Mouse (Mus musculus): ENCODE results near the gene Mmp23. TPM values are rescaled to one million over a fixed set of nuclear protein-coding genes. Genes with fewer than 3 reads are reported as not detected.
"Not testable (repeated sequence)": the region's sequence is repeated elsewhere in the genome, so short reads cannot be mapped to it uniquely, and the experiment has no call there.

Gene Mmp23
- polyA plus RNA-seq, 1 experiment from 2014 or later, result 3.9 TPM

DNA sequence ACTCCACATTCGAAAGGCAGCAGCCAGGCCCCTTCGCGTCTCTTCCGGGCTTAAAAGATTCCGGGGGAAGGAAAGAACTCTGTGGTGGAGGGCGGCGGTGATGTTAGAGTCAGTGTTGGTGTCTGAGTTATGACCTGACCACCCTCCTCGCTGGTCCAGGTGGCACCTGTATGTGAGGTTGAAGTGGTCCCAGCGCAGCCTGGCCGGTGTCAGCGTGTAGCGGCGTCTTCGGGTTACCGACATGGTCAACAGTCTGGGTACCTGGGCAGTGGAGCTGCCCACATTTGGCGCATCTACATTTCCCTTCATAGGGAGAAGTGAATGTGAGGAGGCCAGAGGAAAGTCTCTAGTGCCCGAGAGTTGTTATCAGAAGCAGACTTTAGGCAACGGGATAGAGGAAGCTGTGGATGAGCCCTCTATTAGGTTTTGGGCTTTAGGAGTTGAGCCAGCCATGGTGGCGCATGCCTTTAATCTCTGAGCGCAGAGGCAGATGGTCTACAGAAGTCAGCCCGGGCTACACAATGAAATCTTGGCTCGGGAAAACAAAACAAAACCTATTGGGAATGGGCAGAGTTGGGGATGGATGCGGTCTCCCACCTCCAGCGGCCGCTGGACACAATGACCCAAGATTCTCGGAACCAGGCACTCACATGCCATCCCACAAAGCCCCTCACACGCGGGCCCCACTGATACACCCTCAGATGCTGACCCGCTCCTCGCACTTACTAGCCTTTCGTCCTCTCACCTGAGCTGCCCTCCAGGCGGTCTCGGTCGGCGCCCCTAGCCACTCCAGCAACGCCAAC lies 700 bp downstream of the Mmp23 start:
- H3K4me2 ChIP-seq, result peak overlapping the region; percentile 66
- WGBS, result 19% methylated on average over 36 of the region's 36 CpGs
- no peaks in the 10 kb centered on the region for H3K9me3 ChIP-seq
- H3K4me1 ChIP-seq (replicated peaks), result peaks cover 34% of the 10 kb centered on the region
- ATAC-seq (ENCODE audit: low read depth), result no peak
- H3K36me3 ChIP-seq, result peaks cover 63% of the 10 kb centered on the region
- peaks cover 74% of the 10 kb centered on the region for H3K27me3 ChIP-seq
- H3K4me3 ChIP-seq, result peak overlapping the region; percentile 39
- peak overlapping the region; percentile 67 for H3K9ac ChIP-seq
- no peak overlapping the region for H3K27ac ChIP-seq (replicated peaks)

DNA sequence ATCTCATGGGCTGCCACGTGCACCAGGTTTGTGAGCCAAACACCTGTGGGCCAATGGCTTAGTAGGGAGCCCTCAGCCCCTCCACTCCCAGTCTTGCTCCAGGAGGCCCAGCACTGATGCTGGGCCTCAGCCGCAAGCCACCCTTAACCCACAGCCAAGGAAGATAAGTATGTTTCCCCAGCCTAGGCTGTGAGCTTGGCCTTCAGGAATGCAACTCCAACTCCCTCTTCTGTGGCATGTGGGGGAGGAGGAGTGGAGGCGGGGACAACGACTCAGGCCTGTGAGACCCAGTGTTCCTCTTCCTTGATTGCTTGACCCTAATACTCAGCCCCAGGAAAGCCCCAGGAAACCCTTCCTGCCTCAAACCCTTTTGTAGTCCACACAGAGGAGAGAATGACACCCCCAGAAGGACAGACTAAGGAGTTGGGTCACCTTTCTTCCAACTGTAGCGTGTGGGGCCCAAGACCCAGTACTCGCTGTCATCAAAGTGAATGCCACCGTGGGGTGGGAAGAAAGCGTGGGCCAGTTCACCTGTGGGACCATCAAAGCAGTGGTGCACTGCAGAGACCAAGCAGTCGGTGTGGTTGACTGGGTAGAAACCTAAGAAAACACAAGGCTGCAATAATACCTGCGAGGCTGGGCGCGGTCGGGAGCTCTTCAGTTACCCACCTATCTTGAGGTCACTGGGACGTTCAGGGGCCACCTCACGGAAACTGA lies 1.5 kb downstream of the Mmp23 start:
- Histone ChIP-seq H3K4me2 (no peak overlapping the region), H3K9ac (no peak overlapping the region), H3K27me3 (peaks cover 68% of the 10 kb centered on the region), H3K9me3 (no peaks in the 10 kb centered on the region), H3K4me1 (replicated peaks) (peaks cover 34% of the 10 kb centered on the region), H3K36me3 (peaks cover 60% of the 10 kb centered on the region), H3K4me3 (no peak overlapping the region), H3K27ac (replicated peaks) (no peak overlapping the region)
- WGBS, result 64% methylated on average over 15 of the region's 15 CpGs
- ATAC-seq (ENCODE audit: low read depth), result no peak

DNA sequence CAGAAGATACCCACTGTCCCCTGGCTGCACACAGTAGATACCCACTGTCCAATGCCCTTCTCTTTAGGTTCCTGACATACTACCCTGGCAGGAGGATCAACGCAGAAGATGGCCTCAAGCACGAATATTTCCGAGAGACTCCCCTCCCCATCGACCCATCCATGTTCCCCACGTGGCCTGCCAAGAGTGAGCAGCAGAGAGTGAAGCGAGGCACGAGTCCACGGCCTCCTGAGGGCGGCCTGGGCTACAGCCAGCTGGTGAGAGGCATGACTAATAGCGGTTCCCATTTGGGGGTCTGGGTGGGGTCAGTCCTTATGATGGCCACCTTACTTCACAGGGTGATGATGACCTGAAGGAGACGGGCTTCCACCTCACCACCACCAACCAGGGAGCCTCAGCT lies 3.8 kb downstream of the Mmp23 start:
- H3K9ac ChIP-seq, result no peak overlapping the region
- no peak overlapping the region for H3K27ac ChIP-seq (replicated peaks)
- no peaks in the 10 kb centered on the region for H3K9me3 ChIP-seq
- peaks cover 45% of the 10 kb centered on the region for H3K27me3 ChIP-seq
- WGBS, result 92% methylated on average over 11 of the region's 11 CpGs
- no peak for ATAC-seq (ENCODE audit: low read depth)
- H3K4me1 ChIP-seq (replicated peaks), result peaks cover 23% of the 10 kb centered on the region
- H3K36me3 ChIP-seq, result peaks cover 69% of the 10 kb centered on the region
- no peak overlapping the region for H3K4me2 ChIP-seq
- no peak overlapping the region for H3K4me3 ChIP-seq

DNA sequence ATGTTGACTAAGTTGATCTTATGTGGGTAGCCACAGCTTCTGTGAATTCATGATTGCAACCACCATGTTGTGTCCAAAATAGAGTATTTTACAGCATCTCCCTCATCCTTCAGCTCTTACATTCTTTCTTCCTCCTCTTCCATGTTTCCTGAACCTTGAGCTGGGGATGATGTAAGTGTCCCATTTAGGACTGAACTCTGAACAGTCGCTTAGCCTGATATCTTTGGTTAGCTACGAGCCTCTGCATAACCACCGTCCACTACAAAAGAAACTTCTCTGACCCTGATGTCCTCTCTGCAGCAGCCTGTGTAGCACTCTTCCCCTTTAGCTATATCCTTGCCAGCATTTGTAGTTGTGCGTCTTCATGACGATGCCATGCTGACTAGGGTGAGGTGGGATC lies 7.5 kb downstream of the Mmp23 start:
- no peak overlapping the region for H3K27ac ChIP-seq (replicated peaks)
- no peak for ATAC-seq (ENCODE audit: low read depth)
- H3K4me1 ChIP-seq (replicated peaks), result no peaks in the 10 kb centered on the region
- H3K36me3 ChIP-seq, result peaks cover 92% of the 10 kb centered on the region
- peaks cover 9% of the 10 kb centered on the region for H3K27me3 ChIP-seq
- no peaks in the 10 kb centered on the region for H3K9me3 ChIP-seq
- 96% methylated on average over 5 of the region's 5 CpGs for WGBS
- H3K4me3 ChIP-seq, result no peak overlapping the region
- no peak overlapping the region for H3K4me2 ChIP-seq
- no peak overlapping the region for H3K9ac ChIP-seq

DNA sequence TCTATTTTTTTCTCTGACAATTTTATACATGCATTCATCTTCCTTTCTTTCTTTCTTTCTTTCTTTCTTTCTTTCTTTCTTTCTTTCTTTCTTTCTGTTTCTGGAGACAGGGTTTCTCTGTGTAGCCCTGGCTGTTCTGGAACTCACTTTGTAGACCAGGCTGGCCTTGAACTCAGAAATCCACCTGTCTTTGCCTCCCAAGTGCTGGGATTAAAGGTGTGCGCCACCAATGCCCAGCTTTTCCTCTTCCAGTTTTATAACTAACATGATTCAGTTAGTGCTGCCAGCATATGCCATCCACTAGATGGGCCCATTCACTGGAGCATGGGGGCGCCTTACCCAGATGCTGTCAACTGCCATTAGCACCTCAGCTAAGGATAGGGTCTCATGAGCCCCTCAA lies 7.9 kb downstream of the Mmp23 start, which contains the start of gene Gm10563:
Gm10563 (minus strand) TSS at position 101 of the 400 bp plus-strand sequence.
- not testable (repeated sequence) for H3K9me3 ChIP-seq; H3K4me2 ChIP-seq; H3K27me3 ChIP-seq; H3K4me3 ChIP-seq; H3K27ac ChIP-seq (replicated peaks); H3K4me1 ChIP-seq (replicated peaks); ATAC-seq (ENCODE audit: low read depth); H3K9ac ChIP-seq
- H3K36me3 ChIP-seq, result peaks cover 92% of the 10 kb centered on the region
- WGBS, result 95% methylated on average over 2 of the region's 2 CpGs

DNA sequence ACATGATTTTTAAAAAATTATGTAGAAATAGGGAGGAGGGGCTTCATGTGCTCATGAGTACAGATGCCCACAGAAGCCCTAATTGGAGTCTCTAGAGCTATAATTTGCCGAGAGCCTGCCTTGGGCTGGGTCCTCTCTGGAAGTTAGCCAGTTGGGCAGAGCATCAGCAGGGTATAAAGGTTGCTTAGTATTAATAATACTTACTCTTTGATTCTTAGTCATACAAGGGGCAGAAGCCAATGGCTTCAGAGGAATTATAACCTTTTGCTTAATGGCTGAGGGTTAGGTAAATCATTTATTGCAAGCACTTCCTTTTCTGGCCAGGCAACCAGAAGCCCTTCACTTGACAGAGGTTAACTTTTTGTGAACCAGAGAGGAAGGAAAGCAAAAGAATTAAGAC lies 9.7 kb downstream of the Mmp23 start:
- H3K27me3 ChIP-seq, result no peaks in the 10 kb centered on the region

DNA sequence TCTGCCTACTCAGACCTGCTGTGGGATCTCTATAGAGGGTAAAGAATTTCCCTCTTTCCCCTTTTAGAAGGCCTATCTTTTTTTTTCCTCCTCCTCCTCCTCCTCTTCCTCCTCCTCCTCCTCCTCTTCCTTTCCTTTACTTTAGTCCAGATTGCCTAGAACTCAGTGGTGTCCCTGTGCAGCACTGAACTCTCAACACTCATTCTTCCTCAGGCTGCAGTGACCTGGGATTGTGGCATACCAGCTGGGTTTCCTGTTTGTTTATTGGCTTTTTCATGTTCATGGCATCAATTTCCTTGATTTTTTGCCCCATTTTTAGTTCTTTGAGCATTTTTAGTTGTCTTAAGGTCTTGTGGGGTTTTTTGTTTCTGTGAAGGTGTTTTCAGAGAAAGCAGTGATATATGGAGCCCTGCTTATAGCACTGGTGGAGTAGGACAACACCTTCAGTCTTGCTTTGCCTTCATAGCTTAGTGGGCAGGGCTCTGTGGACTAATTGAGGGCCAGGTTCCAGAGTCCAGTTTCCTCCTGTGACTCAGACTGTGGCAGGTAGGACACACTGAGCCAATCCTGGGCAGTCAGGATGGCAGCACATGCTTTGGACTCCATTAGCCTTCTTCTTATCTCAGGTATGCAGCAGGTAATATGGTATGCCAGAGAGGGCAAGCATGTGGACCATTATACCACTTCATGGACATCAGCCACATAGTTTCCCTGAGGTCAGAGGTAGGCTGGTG lies 17.3 kb downstream of the Mmp23 start:
- ATAC-seq (ENCODE audit: low read depth), result no peak

More for the DNA sequence above, 9.7 kb downstream of the Mmp23 start:
- Histone ChIP-seq H3K4me1 (replicated peaks) (no peaks in the 10 kb centered on the region), H3K36me3 (peaks cover 88% of the 10 kb centered on the region), H3K9ac (no peak overlapping the region), H3K4me3 (no peak overlapping the region), H3K27ac (replicated peaks) (no peak overlapping the region), H3K9me3 (no peaks in the 10 kb centered on the region), H3K4me2 (no peak overlapping the region)
- 88% methylated on average over 1 of the region's 1 CpGs for WGBS
- no peak for ATAC-seq (ENCODE audit: low read depth)

DNA sequence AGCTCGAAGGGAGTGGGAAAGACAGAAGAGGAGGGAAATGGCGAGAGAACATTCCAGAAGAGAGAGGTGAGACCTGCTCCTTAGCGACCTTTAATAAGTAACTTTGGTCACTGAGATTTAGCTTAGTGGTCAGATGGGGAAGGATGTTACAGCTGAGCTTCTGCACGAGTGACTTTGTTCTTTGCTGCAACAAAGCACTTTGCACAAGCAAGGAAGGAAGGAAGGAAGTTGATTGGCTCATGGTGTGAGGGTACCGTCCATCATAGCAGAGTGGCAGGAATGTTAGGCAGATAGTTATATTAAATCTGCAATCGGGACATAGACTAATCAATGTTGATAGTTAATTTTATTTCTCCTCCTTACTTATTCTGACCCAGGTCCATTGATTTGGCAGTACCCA lies 22.9 kb downstream of the Mmp23 start:
- WGBS, result 91% methylated on average over 6 of the region's 6 CpGs
- no peak overlapping the region for H3K9ac ChIP-seq
- no peak for ATAC-seq (ENCODE audit: low read depth)
- H3K4me1 ChIP-seq (replicated peaks), result peaks cover 4% of the 10 kb centered on the region
- H3K9me3 ChIP-seq, result no peaks in the 10 kb centered on the region
- H3K4me3 ChIP-seq, result no peak overlapping the region
- no peak overlapping the region for H3K27ac ChIP-seq (replicated peaks)
- H3K4me2 ChIP-seq, result no peak overlapping the region
- no peaks in the 10 kb centered on the region for H3K27me3 ChIP-seq
- peaks cover 80% of the 10 kb centered on the region for H3K36me3 ChIP-seq

More for the DNA sequence above, 17.3 kb downstream of the Mmp23 start:
- H3K36me3 ChIP-seq, result peaks cover 92% of the 10 kb centered on the region
- H3K27me3 ChIP-seq, result no peaks in the 10 kb centered on the region
- H3K4me1 ChIP-seq (replicated peaks), result no peaks in the 10 kb centered on the region
- H3K9ac ChIP-seq, result no peak overlapping the region
- H3K27ac ChIP-seq (replicated peaks), result no peak overlapping the region
- no peaks in the 10 kb centered on the region for H3K9me3 ChIP-seq
- no peak overlapping the region for H3K4me3 ChIP-seq
- no peak overlapping the region for H3K4me2 ChIP-seq

DNA sequence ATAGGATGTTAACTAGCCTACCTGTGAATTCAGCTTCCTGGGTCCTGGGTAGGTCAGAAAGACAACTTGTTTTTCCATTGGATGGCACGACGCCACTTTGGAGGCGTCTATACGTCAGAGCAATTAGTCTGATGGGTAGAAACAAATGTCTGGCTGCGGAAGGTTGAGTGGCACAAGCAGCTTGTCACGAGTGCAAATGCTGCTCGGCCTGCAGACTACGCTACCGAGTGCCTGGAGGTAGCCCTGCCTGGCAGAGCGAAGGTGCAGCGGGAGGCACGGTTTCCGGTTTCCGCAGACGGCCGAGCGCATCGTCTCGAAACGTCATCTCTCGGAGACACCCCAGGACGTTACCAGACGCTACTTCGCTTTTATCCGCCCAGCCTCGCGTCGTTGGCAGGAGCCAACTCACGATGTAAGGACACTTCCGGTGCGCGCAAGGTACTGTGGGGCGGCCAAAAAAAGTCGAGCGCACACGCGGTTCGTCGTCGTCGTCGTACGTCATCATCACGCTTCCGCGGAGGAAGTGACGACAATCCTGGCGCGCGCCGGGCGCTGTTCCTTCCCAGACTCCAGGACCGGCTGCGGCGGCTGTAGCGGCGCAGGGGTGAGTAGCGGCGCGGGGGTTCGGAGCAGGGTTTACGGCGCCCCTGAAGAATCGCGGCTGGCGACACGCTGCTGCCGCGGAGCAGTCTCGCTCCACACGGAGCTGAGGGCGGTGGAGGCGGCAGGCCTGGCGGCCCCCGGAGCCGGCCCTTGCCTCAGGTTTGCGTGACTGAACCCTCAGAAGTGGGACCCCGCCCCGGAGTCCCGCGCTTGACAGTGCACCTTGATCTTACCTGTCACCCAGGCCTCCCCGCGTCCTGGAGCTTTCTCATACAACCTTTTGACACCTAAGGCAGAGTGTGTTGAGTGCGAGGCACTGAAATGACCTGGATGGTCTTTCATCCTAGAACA lies 28.6 kb downstream of the Mmp23 start, which contains the start of gene Cdk11b:
Cdk11b (plus strand) TSS at position 517 of the 954 bp plus-strand sequence.
- peak; percentile 100 for ATAC-seq (ENCODE audit: low read depth)
- no peaks in the 10 kb centered on the region for H3K27me3 ChIP-seq

DNA sequence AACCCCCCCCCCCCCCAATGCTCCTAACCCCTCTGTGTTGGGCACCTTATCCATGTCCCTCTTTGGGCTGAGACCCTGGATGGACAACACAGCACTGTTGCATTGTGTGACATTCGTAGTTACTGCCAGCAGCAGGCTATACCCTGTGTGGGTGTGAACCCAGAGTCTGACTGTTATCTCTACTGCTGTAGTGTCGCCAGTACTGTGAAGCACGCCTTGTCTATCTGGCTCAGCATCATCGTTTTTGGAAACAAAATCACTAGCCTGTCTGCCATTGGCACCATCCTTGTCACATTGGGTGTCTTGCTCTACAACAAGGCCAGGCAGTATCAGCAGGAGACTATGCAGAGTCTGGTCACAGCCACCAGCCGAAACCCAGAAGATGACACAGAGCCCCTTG lies 34.9 kb downstream of the Mmp23 start:
- H3K4me2 ChIP-seq, result no peak overlapping the region
- no peaks in the 10 kb centered on the region for H3K27me3 ChIP-seq
- H3K4me1 ChIP-seq (replicated peaks), result peaks cover 1% of the 10 kb centered on the region
- 97% methylated on average over 5 of the region's 5 CpGs for WGBS
- no peak overlapping the region for H3K4me3 ChIP-seq
- H3K36me3 ChIP-seq, result peaks cover 78% of the 10 kb centered on the region
- no peak overlapping the region for H3K27ac ChIP-seq (replicated peaks)
- H3K9ac ChIP-seq, result no peak overlapping the region
- no peak for ATAC-seq (ENCODE audit: low read depth)
- no peaks in the 10 kb centered on the region for H3K9me3 ChIP-seq

More for the DNA sequence above, 28.6 kb downstream of the Mmp23 start, which contains the start of gene Cdk11b:
- peak within 1 kb of the TSS; percentile 99 for H3K4me3 ChIP-seq
- no peaks in the 10 kb centered on the region for H3K9me3 ChIP-seq
- peak within 1 kb of the TSS; percentile 89 for H3K9ac ChIP-seq
- peak within 1 kb of the TSS; percentile 86 for H3K4me2 ChIP-seq
- peaks cover 14% of the 10 kb centered on the region for H3K4me1 ChIP-seq (replicated peaks)
- WGBS, result under 1% methylated on average over 80 of the region's 84 CpGs
- peak within 1 kb of the TSS; percentile 93 for H3K27ac ChIP-seq (replicated peaks)
- H3K36me3 ChIP-seq, result peaks cover 48% of the 10 kb centered on the region

DNA sequence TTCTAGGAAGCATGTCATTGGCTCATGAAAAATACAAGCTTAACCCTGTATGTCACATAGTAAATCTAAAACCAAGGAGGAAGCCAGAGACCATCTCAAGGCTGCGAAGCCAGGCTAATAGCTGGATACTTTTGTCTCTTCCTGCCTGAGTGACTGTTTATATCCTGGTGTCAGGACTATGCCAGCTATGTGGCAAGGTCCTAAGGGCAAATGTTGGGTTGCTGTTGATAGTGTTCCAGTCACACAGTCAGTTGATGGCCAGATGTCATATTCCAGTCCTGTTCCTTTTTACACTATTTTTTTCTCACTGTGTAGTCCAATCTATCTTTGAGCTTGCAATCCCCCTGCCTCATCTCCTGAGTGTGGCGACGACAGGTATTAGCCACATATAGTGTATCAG lies 39.9 kb downstream of the Mmp23 start:
- Histone ChIP-seq H3K27me3 (no peaks in the 10 kb centered on the region), H3K36me3 (peaks cover 80% of the 10 kb centered on the region), H3K4me3 (no peak overlapping the region), H3K4me2 (no peak overlapping the region), H3K27ac (replicated peaks) (no peak overlapping the region), H3K4me1 (replicated peaks) (no peaks in the 10 kb centered on the region), H3K9me3 (no peaks in the 10 kb centered on the region), H3K9ac (no peak overlapping the region)
- no peak for ATAC-seq (ENCODE audit: low read depth)
- WGBS, result over 99% methylated on average over 3 of the region's 3 CpGs

All from neural tube, embryonic 13.5 days (tissue).